Mouse (Mus musculus): ENCODE measurements around the gene Ptprs.

The Ptprs gene

GRCm38 (mm10) chr17:56493841-56494240 is 17.6 kb upstream of the Ptprs start:
- no peak for DNase-seq (ENCODE audit: low spot score in 2 of 2)

- DNase-seq (ENCODE audit: low spot score in 2 of 2): no peak
Observed at GRCm38 (mm10) chr17:56490438-56491152, 14.3 kb upstream of the Ptprs start.

- DNase-seq (ENCODE audit: low spot score in 2 of 2): no peak
Observed at GRCm38 (mm10) chr17:56488028-56488427, 11.7 kb upstream of the Ptprs start.

GRCm38 (mm10) chr17:56487441-56487888 is 11.2 kb upstream of the Ptprs start:
- peak in 1 of 2 experiments; percentile 52 for DNase-seq (ENCODE audit: low spot score in 2 of 2)

- no peak for DNase-seq (ENCODE audit: low spot score in 2 of 2)
Observed at GRCm38 (mm10) chr17:56485926-56486325, 9.6 kb upstream of the Ptprs start.

- no peak for DNase-seq (ENCODE audit: low spot score in 2 of 2)
Observed at GRCm38 (mm10) chr17:56485118-56485517, 8.8 kb upstream of the Ptprs start.

- no peak for DNase-seq (ENCODE audit: low spot score in 2 of 2)
Observed at GRCm38 (mm10) chr17:56482671-56483070, 6.4 kb upstream of the Ptprs start.

GRCm38 (mm10) chr17:56479358-56479757 is 3.1 kb upstream of the Ptprs start:
- DNase-seq (ENCODE audit: low spot score in 2 of 2): peak; percentile 51 to 75

- DNase-seq (ENCODE audit: low spot score in 2 of 2): no peak
Observed at GRCm38 (mm10) chr17:56478191-56478611, 1.9 kb upstream of the Ptprs start.

- no peak for DNase-seq (ENCODE audit: low spot score in 2 of 2)
Observed at GRCm38 (mm10) chr17:56477191-56477818, 1.0 kb upstream of the Ptprs start.

GRCm38 (mm10) chr17:56475584-56476401 is 490 bp downstream of the Ptprs start:
- DNase-seq (ENCODE audit: low spot score in 2 of 2): peak in 1 of 2 experiments; percentile 25

GRCm38 (mm10) chr17:56474831-56475581 is 1.3 kb downstream of the Ptprs start:
- no peak for DNase-seq (ENCODE audit: low spot score in 2 of 2)

GRCm38 (mm10) chr17:56474311-56474830 is 1.9 kb downstream of the Ptprs start:
- DNase-seq (ENCODE audit: low spot score in 2 of 2): no peak

GRCm38 (mm10) chr17:56473611-56473905 is 2.7 kb downstream of the Ptprs start:
- no peak for DNase-seq (ENCODE audit: low spot score in 2 of 2)

- DNase-seq (ENCODE audit: low spot score in 2 of 2): peak; percentile 61 to 76
Observed at GRCm38 (mm10) chr17:56472733-56473610, 3.3 kb downstream of the Ptprs start.

GRCm38 (mm10) chr17:56472121-56472520 is 4.2 kb downstream of the Ptprs start:
- no peak for DNase-seq (ENCODE audit: low spot score in 2 of 2)

GRCm38 (mm10) chr17:56471136-56471535 is 5.1 kb downstream of the Ptprs start:
- no peak for DNase-seq (ENCODE audit: low spot score in 2 of 2)

- DNase-seq (ENCODE audit: low spot score in 2 of 2): no peak
Observed at GRCm38 (mm10) chr17:56470571-56470970, 5.7 kb downstream of the Ptprs start.

- DNase-seq (ENCODE audit: low spot score in 2 of 2): no peak
Observed at GRCm38 (mm10) chr17:56470001-56470436, 6.3 kb downstream of the Ptprs start.

- DNase-seq (ENCODE audit: low spot score in 2 of 2): no peak
Observed at GRCm38 (mm10) chr17:56469275-56469674, 7.0 kb downstream of the Ptprs start.

GRCm38 (mm10) chr17:56468870-56469269 is 7.4 kb downstream of the Ptprs start:
- DNase-seq (ENCODE audit: low spot score in 2 of 2): no peak

All from natural killer cell, adult 2 months (primary cell).